Mouse (Mus musculus) lung, adult 2 months (tissue): Measurements from ENCODE around the gene Slitrk2. TPM values are rescaled to one million over a fixed set of nuclear protein-coding genes. Genes with fewer than 3 reads are reported as not detected.

ENCODE experiments used
- DNase-seq: peaks from one replicate; pipeline ENCODE4 v3.0.0; 2022
- H3K4me1 ChIP-seq: fragments of 200-500 bp; 2 replicates; pipeline ENCODE4 v1.6.1; 2011; ENCODE audit warnings: low read length; ENCODE audit not compliant: control insufficient read depth, insufficient read depth
- H3K4me3 ChIP-seq: fragments of 200-500 bp; replicated peaks from 2 replicates; pipeline ENCODE3; 2011; ENCODE audit warnings: low read depth, mild to moderate bottlenecking, control low read depth, low read length; ENCODE audit errors: extremely low read depth
- CTCF ChIP-seq: fragments of 200-500 bp; IDR thresholded peaks from 2 replicates; pipeline ENCODE4 v1.5.1; 2011; ENCODE audit warnings: mild to moderate bottlenecking, low read length, control low read depth; ENCODE audit not compliant: insufficient read depth
- POLR2A ChIP-seq: fragments of 200-500 bp; IDR thresholded peaks from 2 replicates; pipeline ENCODE4 v1.6.1; 2011; ENCODE audit warnings: low read depth, mild to moderate bottlenecking, control low read depth, low read length, borderline replicate concordance; ENCODE audit errors: extremely low read depth
- WGBS: fragments of 180-500 bp; shearing (Covaris S2); methylation state at CpG from one replicate; pipeline ENCODE4 v1.1.7; 2018; 5-methylcytosine and 5-hydroxymethylcytosine counted together
- polyA plus RNA-seq: library from polyadenylated mRNA; depleted of rRNA; stranded (reverse); fragments of >200 nt; gene quantifications from 2 replicates; pipeline ENCODE4 v1.2.3, GENCODE M21; 2012; rRNA removed

Slitrk2 gene
- not detected in 2 replicates for polyA plus RNA-seq

DNA sequence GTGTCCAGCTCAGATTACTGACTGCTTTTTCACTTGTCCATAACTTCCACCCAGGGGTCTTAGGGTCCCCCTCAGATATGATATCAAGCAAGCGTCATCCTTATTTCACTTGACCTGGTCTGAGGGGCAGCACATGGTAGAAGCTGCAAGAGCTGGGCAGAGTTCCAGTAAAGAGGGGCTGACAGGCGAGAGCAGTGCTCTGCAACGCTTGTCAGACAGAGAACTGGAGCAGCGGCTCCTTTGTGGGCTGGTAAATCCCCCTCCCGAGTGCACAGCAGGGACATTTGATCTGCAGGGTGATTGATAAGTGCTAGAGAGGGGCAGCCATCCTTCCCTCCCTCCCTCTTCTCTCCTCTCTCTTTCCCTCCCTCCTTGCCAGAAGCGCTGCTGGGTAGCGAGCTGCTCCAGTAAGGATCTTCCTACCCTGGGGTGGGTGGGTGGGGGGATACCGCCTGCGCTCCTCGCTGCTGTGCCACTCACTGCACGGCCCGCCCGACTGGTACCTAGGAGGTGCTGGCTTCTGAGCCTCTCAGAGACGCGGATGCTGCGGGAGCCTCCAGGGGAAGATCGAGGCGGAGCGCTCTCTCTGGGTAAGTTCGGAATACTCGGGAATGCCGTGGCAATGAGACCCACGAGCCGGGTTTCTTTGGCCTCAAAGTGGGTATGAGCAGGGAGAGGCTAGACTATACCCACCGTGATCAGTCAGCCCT lies at the start of gene Slitrk2:
Slitrk2 (plus strand) TSS at position 408 of the 710 bp plus-strand sequence.
- no peak within 1 kb of the TSS for H3K4me3 ChIP-seq

DNA sequence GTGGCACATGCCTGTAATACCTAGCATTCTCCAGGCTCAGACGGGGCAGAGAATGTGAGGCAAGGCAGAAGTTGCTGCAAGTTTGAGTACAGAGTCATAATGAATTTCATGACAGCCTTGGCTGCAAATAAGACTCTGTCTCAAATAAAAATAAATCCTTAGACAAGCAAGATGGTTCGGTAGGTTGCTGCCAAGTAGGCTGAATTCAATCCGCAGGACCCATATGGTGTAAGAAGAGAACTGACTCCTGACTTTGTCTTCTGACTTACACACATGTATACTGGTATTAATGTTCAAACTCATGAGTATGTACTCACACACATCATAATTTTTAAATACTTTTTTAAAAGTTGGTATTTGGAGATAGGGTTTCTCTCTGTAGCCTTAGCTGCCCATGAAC lies 43.6 kb upstream of the Slitrk2 start:
- Histone ChIP-seq H3K4me3 (no peak overlapping the region), H3K4me1 (no peaks in the 10 kb centered on the region)
- 81% methylated on average over 3 of the region's 3 CpGs for WGBS
- DNase-seq = no peak
- TF ChIP-seq CTCF = no peak
- no peak for TF ChIP-seq POLR2A

More for the DNA sequence above, at the start of gene Slitrk2:
- H3K4me1 ChIP-seq = no peaks in the 10 kb centered on the region
- WGBS = 15% methylated on average over 25 of the region's 25 CpGs
- TF ChIP-seq CTCF = no peak
- no peak for TF ChIP-seq POLR2A
- DNase-seq = no peak

DNA sequence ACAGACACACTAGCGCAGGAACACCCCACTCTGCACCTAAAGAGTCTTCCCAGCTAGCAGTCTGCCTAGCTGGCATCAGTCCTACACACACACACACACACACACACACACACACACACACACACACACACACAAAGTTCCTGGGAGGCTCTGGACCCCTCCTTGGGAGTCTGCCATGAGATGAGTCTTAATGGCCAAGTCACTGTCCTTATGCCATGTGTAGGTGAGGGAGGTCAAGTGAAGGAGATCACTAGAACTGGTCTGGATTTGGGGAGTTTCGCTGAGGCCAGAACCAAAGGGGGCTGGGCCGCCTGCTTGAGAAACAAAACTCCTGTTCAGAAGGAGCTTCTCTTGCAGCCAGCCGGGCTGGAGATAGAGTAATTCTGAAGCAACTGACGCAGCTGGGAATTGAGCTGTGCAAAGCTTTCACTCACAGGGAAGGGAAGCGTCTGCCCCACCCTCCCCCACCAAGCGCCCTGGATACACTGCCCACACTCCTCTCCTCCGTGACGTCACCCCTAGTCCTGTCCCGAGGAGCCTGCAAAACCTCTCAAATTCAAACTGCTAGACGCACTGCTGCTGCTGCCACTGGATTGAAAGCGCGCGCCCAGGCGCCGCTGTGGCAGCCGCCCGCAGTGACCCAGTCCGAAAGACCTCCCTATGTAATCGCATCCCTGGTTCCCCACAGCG lies 3.5 kb downstream of the Slitrk2 start:
- no peaks in the 10 kb centered on the region for H3K4me1 ChIP-seq
- TF ChIP-seq CTCF (no peak), POLR2A (no peak)
- no peak overlapping the region for H3K4me3 ChIP-seq
- WGBS = 19% methylated on average over 21 of the region's 21 CpGs
- no peak for DNase-seq

DNA sequence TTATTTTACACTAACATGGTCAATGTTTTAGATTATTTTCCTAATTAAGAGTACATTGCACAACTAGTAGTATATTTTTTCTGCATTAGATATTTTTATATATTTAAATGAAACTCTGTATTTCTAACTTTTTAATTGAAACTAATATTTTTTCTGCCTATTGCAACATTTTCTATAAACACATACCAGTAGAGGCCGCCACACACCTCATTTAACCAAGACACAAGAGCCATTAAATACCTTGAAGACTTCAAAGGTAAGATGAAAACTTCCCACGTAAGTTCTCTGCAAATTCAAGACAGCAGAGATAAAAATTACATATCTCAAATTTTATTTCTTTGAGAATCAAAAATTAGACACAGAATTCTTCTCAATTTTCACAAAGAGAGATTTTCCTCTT lies 8.2 kb downstream of the Slitrk2 start:
- Histone ChIP-seq H3K4me3 (no peak overlapping the region), H3K4me1 (no peaks in the 10 kb centered on the region)
- no peak for TF ChIP-seq CTCF
- TF ChIP-seq POLR2A = no peak
- 28% methylated on average over 2 of the region's 2 CpGs for WGBS
- DNase-seq = no peak

DNA sequence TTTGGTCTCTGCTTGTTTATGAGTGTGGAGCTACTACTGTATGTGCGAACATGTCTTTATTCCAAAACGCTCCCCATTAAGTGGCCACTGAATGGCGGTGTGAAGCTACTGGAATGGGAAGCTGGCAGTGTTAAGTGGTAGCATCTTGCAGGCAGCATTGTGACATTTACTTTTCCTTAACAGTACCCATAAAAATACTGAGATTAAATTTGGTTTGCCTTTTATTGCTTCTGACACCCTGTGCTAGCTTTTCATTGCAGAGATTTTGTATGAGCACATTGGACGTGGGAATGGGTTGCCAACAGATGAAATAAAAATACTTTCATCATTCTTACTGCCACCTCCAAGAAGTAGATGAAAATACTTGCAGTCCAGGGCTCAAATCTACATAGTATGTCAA lies 27.8 kb downstream of the Slitrk2 start:
- TF ChIP-seq POLR2A (no peak), CTCF (no peak)
- no peak for DNase-seq
- Histone ChIP-seq H3K4me3 (no peak overlapping the region), H3K4me1 (no peaks in the 10 kb centered on the region)
- WGBS = 85% methylated on average over 4 of the region's 4 CpGs

DNA sequence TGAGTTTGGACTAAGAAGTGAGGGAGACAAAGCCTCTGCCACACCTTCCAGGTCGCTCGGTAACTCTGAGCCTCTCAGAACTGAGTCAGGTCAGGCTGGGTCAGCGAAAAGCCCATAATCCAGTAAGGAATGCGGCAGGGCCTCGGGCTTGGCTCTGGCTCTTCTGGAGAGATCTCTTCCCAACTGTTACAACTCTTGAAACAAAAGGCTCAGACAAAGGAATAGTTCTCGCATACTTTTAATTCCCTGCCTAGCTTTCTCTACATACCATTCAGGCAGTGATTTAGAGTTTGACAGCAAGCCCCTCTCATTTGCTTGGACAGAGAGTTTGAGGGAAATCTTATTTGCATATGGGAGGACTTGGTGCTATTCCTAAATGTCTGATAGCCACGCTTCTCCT lies 29.5 kb downstream of the Slitrk2 start:
- DNase-seq = no peak
- TF ChIP-seq CTCF (no peak), POLR2A (no peak)
- no peak overlapping the region for H3K4me3 ChIP-seq
- 42% methylated on average over 7 of the region's 7 CpGs for WGBS
- no peaks in the 10 kb centered on the region for H3K4me1 ChIP-seq
